In genomic region chr14:105293777-105294176, GRCm38 (mm10) we compare ENCODE assay signal across 19 mouse cellular contexts.
"Had no signal": no experiment of that assay in that cellular context is flagged by ENCODE, and none has a peak within 500 bp of the region (broad histone marks: within the 10 kb centered on the region; RNA-seq: fewer than 3 reads in every experiment).

No protein-coding gene starts in this region.

- DNase-seq: lung, adult 18-20 months; lung, embryonic 14.5 days; lung, postnatal 10 days; lung, postnatal 4 days; midbrain, embryonic 14.5 days; retina, postnatal 1 day; right cerebral cortex, adult 18-20 months; right cerebral cortex, postnatal 25 days; right cerebral cortex, postnatal 4 days; spleen, adult 18-20 months; thymus, adult 18-20 months; thymus, postnatal 14 days; thymus, postnatal 36 days had no signal

- H3K27ac ChIP-seq: midbrain, embryonic 10.5 days; midbrain, embryonic 12.5 days; neural tube, embryonic 13.5 days; neural tube, embryonic 15.5 days had no signal

- H3K9ac ChIP-seq: lung, embryonic 14.5 days; midbrain, embryonic 12.5 days; neural tube, embryonic 13.5 days; neural tube, embryonic 15.5 days had no signal

- H3K9me3 ChIP-seq: midbrain, embryonic 10.5 days; midbrain, embryonic 12.5 days; neural tube, embryonic 13.5 days; neural tube, embryonic 15.5 days had no signal

- H3K4me2 ChIP-seq: lung, embryonic 14.5 days; midbrain, embryonic 12.5 days; neural tube, embryonic 13.5 days; neural tube, embryonic 15.5 days had no signal

- H3K27me3 ChIP-seq: midbrain, embryonic 12.5 days; neural tube, embryonic 13.5 days; neural tube, embryonic 15.5 days had no signal

- ATAC-seq: midbrain, embryonic 16.5 days had no signal

- H3K4me3 ChIP-seq: midbrain, embryonic 10.5 days; midbrain, embryonic 12.5 days; myocyte; neural tube, embryonic 13.5 days; neural tube, embryonic 15.5 days had no signal

- H3K4me1 ChIP-seq: midbrain, embryonic 10.5 days; midbrain, embryonic 12.5 days; neural tube, embryonic 13.5 days; neural tube, embryonic 15.5 days had no signal
